19 mouse cellular contexts compared by ENCODE assay signal in genomic region chr12:52009928-52010629, GRCm38 (mm10). TPM values are rescaled to one million over a fixed set of nuclear protein-coding genes. Genes with fewer than 3 reads are reported as not detected.
DNase-seq lines count a peak whose midpoint lies in the region; ATAC-seq and TF ChIP-seq lines count a peak whose summit lies in the region.
"Had no signal": no experiment of that assay in that cellular context is flagged by ENCODE, and none has a peak within 500 bp of the region (broad histone marks: within the 10 kb centered on the region; RNA-seq: fewer than 3 reads in every experiment).

No protein-coding gene starts in this region.

- no peak for TF ChIP-seq CTCF in brain, embryonic 14.5 days (IDR thresholded peaks at IDR 0.05; ENCODE audit: borderline replicate concordance, extremely low read depth, insufficient read depth, insufficient read length)

- peak overlapping the region; percentile 51 for H3K27ac ChIP-seq in hindbrain, embryonic 11.5 days (ENCODE audit: low read depth, low read length)
- H3K27ac ChIP-seq in midbrain, embryonic 14.5 days (replicated peaks; ENCODE audit: low read depth, low read length) = peak overlapping the region; percentile 14; the same call in 1 of the 2 replicates
- H3K27ac ChIP-seq: embryonic facial prominence, embryonic 15.5 days; heart, embryonic 15.5 days; limb, embryonic 15.5 days had no signal

- H3K36me3 ChIP-seq in hindbrain, embryonic 11.5 days (ENCODE audit: control insufficient read depth, insufficient read depth, low read length) = no peaks in the 10 kb centered on the region
- H3K36me3 ChIP-seq in midbrain, embryonic 14.5 days (ENCODE audit: control insufficient read depth, insufficient read depth, low read length) = no peaks in the 10 kb centered on the region
- H3K36me3 ChIP-seq: embryonic facial prominence, embryonic 15.5 days; heart, embryonic 15.5 days; limb, embryonic 15.5 days had no signal

- peak; percentile 22 for DNase-seq in embryo, embryonic 11 days
- DNase-seq in embryo, embryonic 10 days (ENCODE audit: low spot score) = no peak
- DNase-seq in brain, embryonic 14.5 days (ENCODE audit: low read depth) = peak; percentile 89
- DNase-seq in hindbrain, embryonic 11.5 days (ENCODE audit: low spot score) = peak; percentile 35
- DNase-seq in midbrain, embryonic 14.5 days = peak; percentile 57
- no peak for DNase-seq in adrenal gland, adult 18-20 months (ENCODE audit: low spot score in 2 of 2)
- DNase-seq in gastrocnemius, adult 8-10 months (ENCODE audit: low spot score in 2 of 2) = no peak
- no peak for DNase-seq in yolk sac, embryonic 10.5 days (ENCODE audit: low spot score)
- DNase-seq: gastrocnemius, postnatal 10 days; kidney, postnatal 10 days; thymus, postnatal 4 days had no signal

- ATAC-seq in hindbrain, embryonic 11.5 days (ENCODE audit: low FRiP score) = peak; percentile 49
- no peak for ATAC-seq in midbrain, embryonic 14.5 days (ENCODE audit: low FRiP score, low TSS enrichment)
- ATAC-seq: activated CD4-positive, CD25-positive, alpha-beta regulatory T cell, adult 4 months had no signal

- no peak overlapping the region for H3K9ac ChIP-seq in hindbrain, embryonic 11.5 days (ENCODE audit: low read depth, low read length)
- H3K9ac ChIP-seq in midbrain, embryonic 14.5 days (replicated peaks; ENCODE audit: low read length) = no peak overlapping the region
- H3K9ac ChIP-seq: embryonic facial prominence, embryonic 15.5 days; heart, embryonic 15.5 days; limb, embryonic 15.5 days; lung, embryonic 14.5 days had no signal

- H3K4me3 ChIP-seq in hindbrain, embryonic 11.5 days (ENCODE audit: low read depth, low read length) = peak overlapping the region; percentile 14; the same call in 1 of the 2 replicates
- peak overlapping the region; percentile 11 for H3K4me3 ChIP-seq in midbrain, embryonic 14.5 days (replicated peaks; ENCODE audit: low read depth, low read length)
- H3K4me3 ChIP-seq: embryonic facial prominence, embryonic 15.5 days; heart, embryonic 15.5 days; limb, embryonic 15.5 days had no signal

- 50% methylated on average over 15 of the region's 15 CpGs for WGBS in hindbrain, embryonic 11.5 days
- WGBS in midbrain, embryonic 14.5 days = 24% methylated on average over 15 of the region's 15 CpGs

- H3K9me3 ChIP-seq in hindbrain, embryonic 11.5 days (ENCODE audit: control insufficient read depth, low read length) = no peaks in the 10 kb centered on the region
- no peaks in the 10 kb centered on the region for H3K9me3 ChIP-seq in midbrain, embryonic 14.5 days (ENCODE audit: control insufficient read depth, low read length)
- H3K9me3 ChIP-seq: embryonic facial prominence, embryonic 15.5 days; heart, embryonic 15.5 days; limb, embryonic 15.5 days had no signal

- no peaks in the 10 kb centered on the region for H3K27me3 ChIP-seq in hindbrain, embryonic 11.5 days (ENCODE audit: control insufficient read depth, insufficient read depth, low read length)
- H3K27me3 ChIP-seq in midbrain, embryonic 14.5 days (ENCODE audit: control insufficient read depth, insufficient read depth, low read length) = no peaks in the 10 kb centered on the region
- H3K27me3 ChIP-seq: embryonic facial prominence, embryonic 15.5 days; heart, embryonic 15.5 days; limb, embryonic 15.5 days had no signal

- H3K4me1 ChIP-seq in hindbrain, embryonic 11.5 days (replicated peaks; ENCODE audit: control insufficient read depth, insufficient read depth, low read length) = no peaks in the 10 kb centered on the region
- no peaks in the 10 kb centered on the region for H3K4me1 ChIP-seq in midbrain, embryonic 14.5 days (ENCODE audit: control insufficient read depth, insufficient read depth, low read length)
- H3K4me1 ChIP-seq: heart, embryonic 15.5 days; limb, embryonic 15.5 days had no signal

- TF ChIP-seq POLR2A in brain, embryonic 14.5 days (IDR thresholded peaks at IDR 0.05; ENCODE audit: borderline replicate concordance, extremely low read depth, insufficient read depth, insufficient read length, poor library complexity, severe bottlenecking) = no peak

- H3K4me2 ChIP-seq in hindbrain, embryonic 11.5 days (replicated peaks; ENCODE audit: low read depth, low read length) = peak overlapping the region; percentile 23
- peak overlapping the region; percentile 45 for H3K4me2 ChIP-seq in midbrain, embryonic 14.5 days (ENCODE audit: low read length)
- H3K4me2 ChIP-seq: embryonic facial prominence, embryonic 15.5 days; heart, embryonic 15.5 days; limb, embryonic 15.5 days; lung, embryonic 14.5 days had no signal

RNA-seq across cellular contexts. Expression of gene Dtd2, which starts 3.8 kb away (rescaled TPM):
- polyA plus RNA-seq in brain, embryonic 14.5 days (2012; rRNA removed) = 10.3 and 13.5 TPM in 2 replicates
- 20.8 and 25.1 TPM in 2 replicates for polyA plus RNA-seq in hindbrain, embryonic 11.5 days (2014; fragmentation: Nextera tagmentation; extraction: Ambion mirVana)
- polyA plus RNA-seq in midbrain, embryonic 14.5 days (2014; fragmentation: Nextera tagmentation; extraction: Ambion mirVana) = 21.2 and 21.4 TPM in 2 replicates
- 10 to 100 TPM; 11.2 to 18.0 TPM for total RNA-seq in adrenal gland, adult 18-20 months (2021)
- total RNA-seq in gastrocnemius, adult 8-10 months (2022) = 1 to 10 TPM; 3.7 to 6.1 (median 4.5) TPM

RNA-seq across cellular contexts. Expression of gene Gpr33, which starts 17.8 kb away (rescaled TPM):
- not detected in 2 replicates for polyA plus RNA-seq in brain, embryonic 14.5 days (2012; rRNA removed)
- not detected in 2 replicates for polyA plus RNA-seq in hindbrain, embryonic 11.5 days (2014; fragmentation: Nextera tagmentation; extraction: Ambion mirVana)
- polyA plus RNA-seq in midbrain, embryonic 14.5 days (2014; fragmentation: Nextera tagmentation; extraction: Ambion mirVana) = not detected in 2 replicates
- total RNA-seq in adrenal gland, adult 18-20 months (2021) = under 1 TPM in 1 of 2 experiments, not detected in 1; 0.22 TPM
- not detected for total RNA-seq in gastrocnemius, adult 8-10 months (2022)
- total RNA-seq: monocyte, adult 5-6 weeks had no signal
- polyA plus RNA-seq: activated CD4-positive, CD25-positive, alpha-beta regulatory T cell, adult 4 months; embryonic facial prominence, embryonic 15.5 days; heart, embryonic 15.5 days; intestine, embryonic 14.5 days; limb, embryonic 15.5 days; lung, embryonic 14.5 days; stomach, embryonic 14.5 days had no signal

RNA-seq across cellular contexts. Expression of gene Heatr5a, which starts 39.0 kb away (rescaled TPM):
- 14.9 and 18.6 TPM in 2 replicates for polyA plus RNA-seq in brain, embryonic 14.5 days (2012; rRNA removed)
- polyA plus RNA-seq in hindbrain, embryonic 11.5 days (2014; fragmentation: Nextera tagmentation; extraction: Ambion mirVana) = 8.4 and 8.8 TPM in 2 replicates
- polyA plus RNA-seq in midbrain, embryonic 14.5 days (2014; fragmentation: Nextera tagmentation; extraction: Ambion mirVana) = 6.0 and 7.6 TPM in 2 replicates
- 10 to 100 TPM; 23.1 to 25.0 TPM for total RNA-seq in adrenal gland, adult 18-20 months (2021)
- 10 to 100 TPM; 20.6 to 24.8 (median 23.0) TPM for total RNA-seq in gastrocnemius, adult 8-10 months (2022)

Comparison
In these comparisons a context has a peak if more than half of its experiments do, and no peak if none do; other contexts are left out.
1. DNase-seq: peak in embryo, embryonic 11 days (single experiment), brain, embryonic 14.5 days (single experiment), hindbrain, embryonic 11.5 days (single experiment) and midbrain, embryonic 14.5 days (single experiment); none in embryo, embryonic 10 days (single experiment), adrenal gland, adult 18-20 months (0 of 2), gastrocnemius, adult 8-10 months (0 of 2) and yolk sac, embryonic 10.5 days (single experiment).